Mouse (Mus musculus): ENCODE data around the gene B3gnt6.

Gene B3gnt6

DNA sequence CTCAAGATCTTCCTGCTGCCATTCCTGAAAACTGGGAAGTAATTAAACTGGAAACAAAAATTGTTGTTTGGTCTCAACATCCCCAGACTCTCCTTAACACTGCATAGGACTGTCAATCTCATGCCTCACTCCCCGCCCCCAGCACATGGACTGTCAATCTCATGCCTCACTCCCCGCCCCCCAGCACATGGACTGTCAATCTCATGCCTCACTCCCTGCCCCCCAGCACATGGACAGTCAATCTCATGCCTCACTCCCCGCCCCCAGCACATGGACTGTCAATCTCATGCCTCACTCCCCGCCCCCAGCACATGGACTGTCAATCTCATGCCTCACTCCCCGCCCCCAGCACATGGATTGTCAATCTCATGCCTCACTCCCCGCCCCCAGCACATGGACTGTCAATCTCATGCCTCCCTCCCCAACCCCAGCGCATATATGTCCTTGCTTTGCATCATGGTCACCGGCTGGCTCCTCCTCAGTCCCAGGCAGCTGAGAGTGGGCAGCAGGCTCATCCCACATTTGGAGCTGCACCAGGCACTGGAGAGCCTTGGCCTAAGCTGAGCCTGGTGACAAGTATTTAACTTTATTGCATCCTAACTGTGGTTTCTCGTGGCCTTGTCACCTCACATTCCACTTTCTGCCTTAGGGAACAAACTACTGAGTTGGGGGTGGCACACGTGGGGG is 50.4 kb downstream of the B3gnt6 start:
- DNase-seq, result no peak

- no peak for DNase-seq
Observed at GRCm38 (mm10) chr7:98147766-98148165, 51.5 kb downstream of the B3gnt6 start.

GRCm38 (mm10) chr7:98146447-98146845 is 52.8 kb downstream of the B3gnt6 start:
- DNase-seq, result no peak

GRCm38 (mm10) chr7:98145842-98146446 is 53.3 kb downstream of the B3gnt6 start:
- DNase-seq, result no peak

- no peak for DNase-seq
Observed at GRCm38 (mm10) chr7:98145402-98145801, 53.9 kb downstream of the B3gnt6 start, which contains the start of gene Omp. Gene Omp (minus strand): TSS chr7:98145502.

- no peak for DNase-seq
Observed at GRCm38 (mm10) chr7:98142648-98143047, 56.6 kb downstream of the B3gnt6 start.
